Mouse (Mus musculus): ENCODE data around the gene Stk33. TPM values are rescaled to one million over a fixed set of nuclear protein-coding genes. Genes with fewer than 3 reads are reported as not detected.

Gene Stk33
- polyA plus RNA-seq, 1 experiment from 2014 or later, result 5.0 TPM

DNA sequence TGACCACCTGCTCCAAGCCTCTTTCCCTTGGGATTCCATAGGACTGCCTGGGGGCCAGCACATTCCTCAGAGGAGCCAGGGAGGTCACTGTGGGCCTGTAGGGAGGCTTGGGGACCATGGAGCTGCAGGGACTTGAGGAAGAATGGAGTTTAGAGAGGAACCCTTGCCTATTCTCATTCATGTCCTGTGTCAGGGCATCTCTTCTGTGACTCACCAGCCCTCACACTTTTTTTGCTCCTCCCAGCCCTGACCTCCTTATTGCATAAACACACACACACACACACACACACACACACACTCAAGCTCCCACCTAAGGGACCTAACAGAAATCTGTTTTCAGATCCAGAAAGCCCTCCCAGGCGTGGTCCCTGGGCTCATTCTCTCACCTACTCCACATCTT, 199.5 kb downstream of the Stk33 start:
- H3K4me3 ChIP-seq (ENCODE audit: low read length), result no peak overlapping the region
- no peak overlapping the region for H3K27ac ChIP-seq (ENCODE audit: low read length)
- 74% methylated on average over 1 of the region's 1 CpGs for WGBS
- H3K4me2 ChIP-seq (ENCODE audit: low read depth, low read length), result no peak overlapping the region
- no peaks in the 10 kb centered on the region for H3K9me3 ChIP-seq (ENCODE audit: control insufficient read depth, low read length)
- ATAC-seq (ENCODE audit: low read depth), result no peak
- no peaks in the 10 kb centered on the region for H3K27me3 ChIP-seq (ENCODE audit: control insufficient read depth, insufficient read depth, low read depth, low read length)
- H3K9ac ChIP-seq (ENCODE audit: low read length), result no peak overlapping the region
- no peaks in the 10 kb centered on the region for H3K4me1 ChIP-seq (replicated peaks; ENCODE audit: control insufficient read depth, insufficient read depth, low read length)
- H3K36me3 ChIP-seq (ENCODE audit: control insufficient read depth, insufficient read depth, low read length), result no peaks in the 10 kb centered on the region

GRCm38 (mm10) chr7:109238724-109239123, 200.2 kb downstream of the Stk33 start:
- H3K36me3 ChIP-seq (ENCODE audit: control insufficient read depth, insufficient read depth, low read length), result no peaks in the 10 kb centered on the region
- no peaks in the 10 kb centered on the region for H3K9me3 ChIP-seq (ENCODE audit: control insufficient read depth, low read length)
- H3K27ac ChIP-seq (ENCODE audit: low read length), result no peak overlapping the region
- H3K4me1 ChIP-seq (replicated peaks; ENCODE audit: control insufficient read depth, insufficient read depth, low read length), result no peaks in the 10 kb centered on the region
- H3K27me3 ChIP-seq (ENCODE audit: control insufficient read depth, insufficient read depth, low read depth, low read length), result no peaks in the 10 kb centered on the region
- 76% methylated on average over 10 of the region's 10 CpGs for whole genome bisulfite sequencing
- no peak overlapping the region for H3K4me3 ChIP-seq (ENCODE audit: low read length)
- no peak overlapping the region for H3K4me2 ChIP-seq (ENCODE audit: low read depth, low read length)
- H3K9ac ChIP-seq (ENCODE audit: low read length), result no peak overlapping the region
- ATAC-seq (ENCODE audit: low read depth), result no peak

DNA sequence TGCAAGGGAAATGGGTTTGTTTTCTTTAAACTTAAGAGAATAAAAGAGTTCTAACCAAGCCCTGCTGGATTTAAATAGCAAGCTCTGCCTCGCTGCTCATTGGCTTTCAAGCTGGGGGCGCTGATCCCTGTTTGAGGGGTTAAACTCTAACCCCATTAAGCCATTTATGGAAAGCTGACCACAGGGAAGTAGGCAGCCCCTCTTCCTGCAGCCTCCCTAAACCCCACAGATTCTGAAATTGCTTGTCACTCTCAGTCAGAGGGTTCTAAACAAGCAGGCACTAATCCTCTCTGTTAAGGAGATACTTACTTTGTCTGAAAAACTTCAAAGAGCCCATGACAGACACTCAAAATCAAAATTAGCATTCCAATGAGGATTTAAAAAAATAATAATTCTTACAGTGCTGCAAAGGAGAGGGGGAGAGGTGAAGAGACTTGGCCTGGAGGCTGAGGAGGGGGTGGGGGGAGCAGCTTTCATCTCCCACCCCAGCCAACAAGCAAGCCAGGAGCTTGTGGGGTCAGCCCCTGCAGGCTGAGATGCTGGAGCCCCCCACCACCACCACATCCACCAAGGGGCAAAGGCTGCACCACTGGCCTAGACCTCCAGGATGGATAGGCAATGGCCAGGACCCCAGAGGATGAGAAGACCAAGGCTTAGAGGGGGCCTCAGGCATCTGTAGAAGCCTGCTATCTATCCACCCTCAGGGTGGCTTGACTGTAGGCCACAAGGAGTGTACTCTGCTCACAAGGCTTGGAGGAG, 203.8 kb downstream of the Stk33 start:
- H3K36me3 ChIP-seq (ENCODE audit: control insufficient read depth, insufficient read depth, low read length), result no peaks in the 10 kb centered on the region
- no peaks in the 10 kb centered on the region for H3K4me1 ChIP-seq (replicated peaks; ENCODE audit: control insufficient read depth, insufficient read depth, low read length)
- ATAC-seq (ENCODE audit: low read depth), result no peak
- no peak overlapping the region for H3K9ac ChIP-seq (ENCODE audit: low read length)
- 40% methylated on average over 2 of the region's 2 CpGs for WGBS
- no peak overlapping the region for H3K27ac ChIP-seq (ENCODE audit: low read length)
- no peak overlapping the region for H3K4me2 ChIP-seq (ENCODE audit: low read depth, low read length)
- no peak overlapping the region for H3K4me3 ChIP-seq (ENCODE audit: low read length)
- H3K27me3 ChIP-seq (ENCODE audit: control insufficient read depth, insufficient read depth, low read depth, low read length), result no peaks in the 10 kb centered on the region
- H3K9me3 ChIP-seq (ENCODE audit: control insufficient read depth, low read length), result no peaks in the 10 kb centered on the region

- H3K4me1 ChIP-seq (replicated peaks; ENCODE audit: control insufficient read depth, insufficient read depth, low read length), result no peaks in the 10 kb centered on the region
- no peak overlapping the region for H3K4me3 ChIP-seq (ENCODE audit: low read length)
- no peaks in the 10 kb centered on the region for H3K27me3 ChIP-seq (ENCODE audit: control insufficient read depth, insufficient read depth, low read depth, low read length)
- 46% methylated on average over 5 of the region's 5 CpGs for WGBS
- H3K27ac ChIP-seq (ENCODE audit: low read length), result no peak overlapping the region
- H3K9ac ChIP-seq (ENCODE audit: low read length), result no peak overlapping the region
- H3K4me2 ChIP-seq (ENCODE audit: low read depth, low read length), result no peak overlapping the region
- no peaks in the 10 kb centered on the region for H3K36me3 ChIP-seq (ENCODE audit: control insufficient read depth, insufficient read depth, low read length)
- no peak for ATAC-seq (ENCODE audit: low read depth)
- H3K9me3 ChIP-seq (ENCODE audit: control insufficient read depth, low read length), result no peaks in the 10 kb centered on the region
These were observed 204.4 kb downstream of the Stk33 start for GRCm38 (mm10) chr7:109234476-109234875.

- no peaks in the 10 kb centered on the region for H3K36me3 ChIP-seq (ENCODE audit: control insufficient read depth, insufficient read depth, low read length)
- H3K27me3 ChIP-seq (ENCODE audit: control insufficient read depth, insufficient read depth, low read depth, low read length), result no peaks in the 10 kb centered on the region
- no peak overlapping the region for H3K4me2 ChIP-seq (ENCODE audit: low read depth, low read length)
- H3K27ac ChIP-seq (ENCODE audit: low read length), result no peak overlapping the region
- no peaks in the 10 kb centered on the region for H3K9me3 ChIP-seq (ENCODE audit: control insufficient read depth, low read length)
- no peaks in the 10 kb centered on the region for H3K4me1 ChIP-seq (replicated peaks; ENCODE audit: control insufficient read depth, insufficient read depth, low read length)
- H3K9ac ChIP-seq (ENCODE audit: low read length), result no peak overlapping the region
- WGBS, result 61% methylated on average over 11 of the region's 11 CpGs
- no peak overlapping the region for H3K4me3 ChIP-seq (ENCODE audit: low read length)
- ATAC-seq (ENCODE audit: low read depth), result no peak
These were observed 207.0 kb downstream of the Stk33 start for GRCm38 (mm10) chr7:109231881-109232321.

- H3K4me2 ChIP-seq (ENCODE audit: low read depth, low read length), result no peak overlapping the region
- ATAC-seq (ENCODE audit: low read depth), result no peak
These were observed 207.6 kb downstream of the Stk33 start for GRCm38 (mm10) chr7:109231307-109231706.

GRCm38 (mm10) chr7:109230806-109231205, 208.1 kb downstream of the Stk33 start:
- Histone ChIP-seq H3K27me3 (ENCODE audit: control insufficient read depth, insufficient read depth, low read depth, low read length) (no peaks in the 10 kb centered on the region), H3K36me3 (ENCODE audit: control insufficient read depth, insufficient read depth, low read length) (no peaks in the 10 kb centered on the region), H3K9me3 (ENCODE audit: control insufficient read depth, low read length) (no peaks in the 10 kb centered on the region), H3K9ac (ENCODE audit: low read length) (no peak overlapping the region), H3K4me2 (ENCODE audit: low read depth, low read length) (no peak overlapping the region), H3K4me1 (replicated peaks; ENCODE audit: control insufficient read depth, insufficient read depth, low read length) (no peaks in the 10 kb centered on the region), H3K4me3 (ENCODE audit: low read length) (no peak overlapping the region), H3K27ac (ENCODE audit: low read length) (no peak overlapping the region)
- 17% methylated on average over 2 of the region's 2 CpGs for WGBS
- peak; percentile 47; the same call in 1 of the 2 replicates for ATAC-seq (ENCODE audit: low read depth)

More at GRCm38 (mm10) chr7:109231307-109231706, 207.6 kb downstream of the Stk33 start:
- H3K27me3 ChIP-seq (ENCODE audit: control insufficient read depth, insufficient read depth, low read depth, low read length), result no peaks in the 10 kb centered on the region
- no peaks in the 10 kb centered on the region for H3K36me3 ChIP-seq (ENCODE audit: control insufficient read depth, insufficient read depth, low read length)
- H3K4me1 ChIP-seq (replicated peaks; ENCODE audit: control insufficient read depth, insufficient read depth, low read length), result no peaks in the 10 kb centered on the region
- no peak overlapping the region for H3K9ac ChIP-seq (ENCODE audit: low read length)
- H3K9me3 ChIP-seq (ENCODE audit: control insufficient read depth, low read length), result no peaks in the 10 kb centered on the region
- H3K4me3 ChIP-seq (ENCODE audit: low read length), result no peak overlapping the region
- 83% methylated on average over 4 of the region's 5 CpGs for WGBS
- H3K27ac ChIP-seq (ENCODE audit: low read length), result no peak overlapping the region

Other genes starting within 250 kb of the Stk33 start
- gene Trim66, start 69.1 kb upstream of the Stk33 start, polyA plus RNA-seq (2015; fragmentation: Nextera tagmentation; extraction: Ambion mirVana), result 0.03 and 0.13 TPM in 2 replicates
- 126 and 134 TPM in 2 replicates for gene Rpl27a, start 80.1 kb upstream of the Stk33 start, polyA plus RNA-seq (2015; fragmentation: Nextera tagmentation; extraction: Ambion mirVana)

Data from lung, embryonic 16.5 days (tissue).